Mouse (Mus musculus): ENCODE measurements at regions not wholly inside any gene's neighbourhood (a gene's known extent, or its start where the extent isn't known, plus 50 kb on each side); places are given as distances from the start of the nearest gene placed in this dataset.

GRCm38 (mm10) chr17:72782775-72783174, 53.5 kb upstream of the Ypel5 start:
- peak in 1 of 2 experiments; percentile 10 for DNase-seq (ENCODE audit: low spot score in 2 of 2)

- DNase-seq (ENCODE audit: low spot score in 2 of 2) = peak; percentile 72 to 86
Observed at GRCm38 (mm10) chr17:72781786-72782185, 54.5 kb upstream of the Ypel5 start.

- DNase-seq (ENCODE audit: low spot score in 2 of 2) = no peak
Observed at GRCm38 (mm10) chr17:72768266-72768665, 68.0 kb upstream of the Ypel5 start.

GRCm38 (mm10) chr17:72760937-72761336, 75.3 kb upstream of the Ypel5 start:
- no peak for DNase-seq (ENCODE audit: low spot score in 2 of 2)

- DNase-seq (ENCODE audit: low spot score in 2 of 2) = no peak
Observed at GRCm38 (mm10) chr17:72746411-72746810, 89.8 kb upstream of the Ypel5 start.

- DNase-seq (ENCODE audit: low spot score in 2 of 2) = no peak
Observed at GRCm38 (mm10) chr17:72733006-72733405, 103.2 kb upstream of the Ypel5 start.

GRCm38 (mm10) chr17:72731691-72732090, 104.6 kb upstream of the Ypel5 start:
- no peak for DNase-seq (ENCODE audit: low spot score in 2 of 2)

GRCm38 (mm10) chr17:72731175-72731574, 105.1 kb upstream of the Ypel5 start:
- DNase-seq (ENCODE audit: low spot score in 2 of 2) = no peak

GRCm38 (mm10) chr17:72720753-72721152, 115.5 kb upstream of the Ypel5 start:
- DNase-seq (ENCODE audit: low spot score in 2 of 2) = no peak

GRCm38 (mm10) chr17:72719618-72720017, 115.2 kb upstream of the Alk start:
- no peak for DNase-seq (ENCODE audit: low spot score in 2 of 2)

GRCm38 (mm10) chr17:72691630-72692029, 87.2 kb upstream of the Alk start:
- no peak for DNase-seq (ENCODE audit: low spot score in 2 of 2)

GRCm38 (mm10) chr17:72689606-72690005, 85.2 kb upstream of the Alk start:
- DNase-seq (ENCODE audit: low spot score in 2 of 2) = no peak

- no peak for DNase-seq (ENCODE audit: low spot score in 2 of 2)
Observed at GRCm38 (mm10) chr17:72688800-72689199, 84.4 kb upstream of the Alk start.

- DNase-seq (ENCODE audit: low spot score in 2 of 2) = no peak
Observed at GRCm38 (mm10) chr17:72674658-72675057, 70.2 kb upstream of the Alk start.

GRCm38 (mm10) chr17:72672010-72672409, 67.6 kb upstream of the Alk start:
- DNase-seq (ENCODE audit: low spot score in 2 of 2) = peak in 1 of 2 experiments; percentile 17

GRCm38 (mm10) chr17:72666961-72667360, 62.5 kb upstream of the Alk start:
- DNase-seq (ENCODE audit: low spot score in 2 of 2) = no peak

GRCm38 (mm10) chr17:72661678-72662077, 57.3 kb upstream of the Alk start:
- no peak for DNase-seq (ENCODE audit: low spot score in 2 of 2)

- no peak for DNase-seq (ENCODE audit: low spot score in 2 of 2)
Observed at GRCm38 (mm10) chr17:72658744-72659143, 54.3 kb upstream of the Alk start.

GRCm38 (mm10) chr17:72657826-72658225, 53.4 kb upstream of the Alk start:
- DNase-seq (ENCODE audit: low spot score in 2 of 2) = no peak
